Mouse (Mus musculus) left cerebral cortex, adult 2 months (tissue): ENCODE measurements around the gene Sox5. TPM values are rescaled to one million over a fixed set of nuclear protein-coding genes. Genes with fewer than 3 reads are reported as not detected.

ENCODE experiments used
- DNase-seq, 2 experiments: peaks; one replicate each; pipeline ENCODE4 v3.0.0; 2021 to 2022; ENCODE audit warnings: low spot score in 2 of 2, mixed read lengths in 1 of 2; ENCODE audit errors: extremely low spot score in 1 of 2
- H3K27ac ChIP-seq: fragments of 200-600 bp; 2 replicates; pipeline ENCODE4 v1.8.1; 2022
- H3K4me3 ChIP-seq: fragments of 200-600 bp; 2 replicates; pipeline ENCODE4 v1.8.1; 2022
- CTCF ChIP-seq: fragments of 200-600 bp; IDR thresholded peaks from 2 replicates; pipeline ENCODE4 v1.8.1; 2022; ENCODE audit warnings: antibody characterized with exemption, mild to moderate bottlenecking, moderate library complexity
- intact Hi-C: fragments of 180-260 bp; cut with DNase I; formaldehyde crosslinking; loops from one replicate; pipeline ENCODE4 v1.15.1; 2025
- total RNA-seq, 2 experiments: library from RNA; stranded (reverse); gene quantifications; 2 replicates each; pipeline ENCODE4 v1.2.3; 2021

Gene Sox5
- total RNA-seq, 2 experiments from 2014 or later: 61.5 to 63.3 TPM

DNA sequence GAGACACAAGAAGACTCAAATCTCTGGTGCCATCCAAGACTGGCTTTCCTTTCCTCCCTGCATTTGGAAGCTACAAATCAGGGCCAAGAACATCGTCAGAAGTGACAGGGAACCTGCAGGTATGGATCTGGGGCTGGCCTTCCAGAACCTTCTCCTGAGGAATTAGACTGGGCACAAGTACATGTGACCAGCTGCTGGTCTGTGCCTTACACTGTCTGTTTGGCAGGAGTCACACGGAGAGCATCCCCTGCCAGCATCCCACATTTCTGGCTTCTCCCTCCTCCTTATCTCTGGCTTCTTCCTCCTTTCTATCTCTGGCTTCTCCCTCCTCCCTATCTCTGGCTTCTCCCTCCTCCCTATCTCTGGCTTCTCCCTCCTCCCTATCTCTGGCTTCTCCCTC, 263.0 kb downstream of the Sox5 start:
- no peak for DNase-seq
- Histone ChIP-seq H3K27ac (no peak overlapping the region), H3K4me3 (no peak overlapping the region)
- no peak for TF ChIP-seq CTCF
- intact Hi-C loops: no loop called here

DNA sequence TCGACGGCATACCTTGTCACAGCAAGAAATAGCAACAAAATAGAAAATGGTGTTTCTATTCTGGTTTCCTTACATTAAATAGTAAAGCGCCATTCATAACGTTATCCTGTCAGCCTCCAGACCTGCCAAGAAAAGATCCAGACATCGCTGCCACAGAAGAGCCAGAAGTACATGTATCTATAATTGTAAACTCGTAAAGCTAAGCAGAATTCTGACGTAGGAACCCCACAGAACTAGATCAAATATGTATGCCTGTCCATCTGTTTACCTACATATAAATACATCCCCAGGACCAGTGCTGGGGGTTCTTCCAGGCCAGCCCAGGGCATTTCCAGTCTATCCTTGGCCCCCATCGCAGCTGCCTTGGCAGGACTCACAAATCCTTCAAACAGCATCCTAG, 265.9 kb downstream of the Sox5 start:
- TF ChIP-seq CTCF: no peak
- H3K27ac ChIP-seq: no peak overlapping the region
- no peak overlapping the region for H3K4me3 ChIP-seq
- intact Hi-C loops: no loop called here
- no peak for DNase-seq

DNA sequence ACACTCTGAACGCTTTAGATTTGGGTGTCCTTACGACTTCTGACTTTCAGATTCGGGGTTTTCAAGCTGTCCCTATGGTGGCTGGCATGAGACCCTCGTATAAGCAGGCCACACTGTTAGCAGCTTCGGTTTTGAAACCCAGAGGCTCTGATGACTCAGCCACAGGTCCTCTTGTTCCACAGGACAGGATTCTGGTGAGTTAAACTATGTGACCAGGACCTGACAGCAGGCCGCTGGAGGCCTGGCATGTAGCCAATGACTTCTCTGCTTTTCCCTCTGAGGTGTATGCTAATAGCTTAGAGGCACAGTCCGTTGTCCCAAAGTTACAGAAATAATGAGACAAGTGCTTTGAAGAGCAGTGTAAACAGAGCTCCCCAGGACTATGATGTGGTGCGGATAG, 268.0 kb downstream of the Sox5 start:
- DNase-seq: no peak

DNA sequence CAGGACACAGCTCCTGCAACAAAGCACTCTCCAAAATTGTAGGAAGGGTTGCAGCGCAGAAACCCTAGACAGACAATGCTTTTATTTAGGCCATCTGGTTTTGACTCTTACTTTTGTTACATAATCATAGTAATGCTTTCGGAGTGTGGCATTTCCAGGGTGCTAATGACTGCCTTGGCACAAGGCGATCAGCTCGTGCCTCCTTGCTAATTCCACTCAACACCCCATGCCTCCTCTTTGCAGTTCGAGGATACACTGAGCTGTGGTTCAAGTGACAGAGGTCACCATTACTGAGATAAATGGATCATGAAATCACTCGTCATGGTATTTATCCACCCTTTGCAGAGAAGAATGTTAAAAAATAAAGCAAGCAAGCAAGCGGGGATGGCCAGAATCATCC, 269.9 kb downstream of the Sox5 start:
- DNase-seq: no peak
- intact Hi-C loops: loop anchor here (5.0 kb wide), 1 partner anchor 305 kb away; no protein-coding TSS in a partner anchor
- no peak for TF ChIP-seq CTCF

More for the DNA sequence above, 268.0 kb downstream of the Sox5 start:
- Histone ChIP-seq H3K4me3 (no peak overlapping the region), H3K27ac (no peak overlapping the region)
- TF ChIP-seq CTCF: no peak
- intact Hi-C loops: loop anchor here (5.0 kb wide), 1 partner anchor 304 kb away; no protein-coding TSS in a partner anchor

GRCm38 (mm10) chr6:144510147-144510546, 271.6 kb downstream of the Sox5 start:
- Histone ChIP-seq H3K27ac (no peak overlapping the region), H3K4me3 (no peak overlapping the region)
- intact Hi-C loops: loop anchor here (5.0 kb wide), 1 partner anchor 307 kb away; no protein-coding TSS in a partner anchor
- TF ChIP-seq CTCF: no peak
- DNase-seq: no peak

More for the DNA sequence above, 269.9 kb downstream of the Sox5 start:
- no peak overlapping the region for H3K4me3 ChIP-seq
- H3K27ac ChIP-seq: no peak overlapping the region

DNA sequence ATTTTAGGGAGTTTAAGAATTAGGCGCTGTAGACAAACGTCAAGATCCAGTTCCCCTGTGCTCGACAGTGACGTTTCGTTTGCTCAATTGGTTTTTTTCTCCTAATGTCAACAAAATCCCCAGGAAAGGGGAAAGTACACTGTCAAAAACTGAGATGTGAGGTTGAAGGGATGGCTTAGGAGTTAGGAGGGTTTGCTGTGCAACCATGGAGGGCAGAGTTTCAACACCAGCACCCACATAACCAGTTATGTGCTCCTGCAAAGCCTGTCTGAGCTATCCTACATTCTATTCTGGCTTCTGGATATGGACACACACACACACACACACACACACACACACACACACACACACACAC, 277.6 kb downstream of the Sox5 start:
- intact Hi-C loops: no loop called here
- H3K4me3 ChIP-seq: no peak overlapping the region
- no peak overlapping the region for H3K27ac ChIP-seq
- no peak for TF ChIP-seq CTCF
- no peak for DNase-seq

DNA sequence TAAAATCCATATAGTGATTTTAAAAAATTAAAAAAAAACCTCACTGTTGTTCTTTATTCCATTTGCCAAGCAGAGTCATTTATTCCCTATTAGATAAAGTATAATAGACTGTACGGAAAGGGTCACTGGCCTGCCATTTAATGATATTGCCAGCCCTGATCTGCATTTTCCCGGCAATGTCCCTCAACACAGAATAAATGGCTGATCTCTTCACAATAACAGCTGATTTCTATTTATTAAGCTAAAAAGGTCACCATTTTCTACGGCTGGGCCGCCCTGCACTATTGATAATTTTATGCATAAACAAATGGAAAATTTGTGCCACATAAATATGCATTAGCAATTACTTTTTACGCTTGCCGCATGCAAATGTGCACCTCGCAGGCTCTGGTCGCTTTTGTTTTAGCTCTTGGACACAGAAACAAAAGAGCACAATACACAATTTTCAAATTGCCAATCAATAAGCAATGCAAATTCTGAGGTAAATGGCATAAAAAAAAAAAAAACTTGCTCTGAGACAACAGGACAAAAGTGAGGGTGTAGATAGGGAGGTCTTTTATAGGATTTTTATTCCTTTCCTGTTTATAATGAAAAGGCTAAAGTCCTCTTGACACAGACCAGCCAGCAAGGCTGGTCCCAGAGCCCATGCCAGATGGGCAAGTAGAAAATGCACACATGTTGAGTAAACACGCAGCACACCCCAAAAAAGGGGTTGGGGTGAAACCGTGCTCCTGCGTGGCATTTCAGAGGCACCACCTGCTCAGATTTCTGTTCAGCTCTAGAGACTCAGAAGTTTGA, 278.2 kb downstream of the Sox5 start:
- no peak overlapping the region for H3K27ac ChIP-seq
- H3K4me3 ChIP-seq: no peak overlapping the region
- intact Hi-C loops: no loop called here
- TF ChIP-seq CTCF: no peak
- DNase-seq: no peak

DNA sequence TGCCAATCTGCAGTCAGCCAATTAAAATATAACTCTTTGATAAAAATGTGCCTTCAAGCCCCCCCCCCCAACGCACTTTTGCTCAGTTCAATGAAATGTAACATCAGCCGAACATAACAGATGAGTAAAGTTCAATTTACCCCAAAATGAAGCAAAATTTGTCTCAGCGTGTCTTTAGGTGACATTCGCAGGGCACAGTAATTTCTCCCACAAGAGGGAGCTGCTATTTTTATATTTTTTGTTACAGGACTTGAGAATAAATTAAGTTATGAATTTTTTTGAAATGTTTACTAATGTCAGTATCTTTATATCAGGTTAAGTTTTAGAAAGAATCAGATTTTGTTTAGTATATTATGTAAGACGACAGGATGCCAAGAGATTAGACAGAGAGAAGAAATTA, 280.3 kb downstream of the Sox5 start:
- intact Hi-C loops: no loop called here
- H3K4me3 ChIP-seq: no peak overlapping the region
- peak; percentile 43 for TF ChIP-seq CTCF
- no peak overlapping the region for H3K27ac ChIP-seq
- DNase-seq: no peak

GRCm38 (mm10) chr6:144498177-144498576, 283.6 kb downstream of the Sox5 start:
- Histone ChIP-seq H3K27ac (no peak overlapping the region), H3K4me3 (no peak overlapping the region)
- intact Hi-C loops: no loop called here
- DNase-seq: no peak
- peak; percentile 37 for TF ChIP-seq CTCF

- Histone ChIP-seq H3K4me3 (no peak overlapping the region), H3K27ac (no peak overlapping the region)
- no peak for DNase-seq
- intact Hi-C loops: no loop called here
- TF ChIP-seq CTCF: no peak
These were observed 289.9 kb downstream of the Sox5 start for GRCm38 (mm10) chr6:144491761-144492415.

DNA sequence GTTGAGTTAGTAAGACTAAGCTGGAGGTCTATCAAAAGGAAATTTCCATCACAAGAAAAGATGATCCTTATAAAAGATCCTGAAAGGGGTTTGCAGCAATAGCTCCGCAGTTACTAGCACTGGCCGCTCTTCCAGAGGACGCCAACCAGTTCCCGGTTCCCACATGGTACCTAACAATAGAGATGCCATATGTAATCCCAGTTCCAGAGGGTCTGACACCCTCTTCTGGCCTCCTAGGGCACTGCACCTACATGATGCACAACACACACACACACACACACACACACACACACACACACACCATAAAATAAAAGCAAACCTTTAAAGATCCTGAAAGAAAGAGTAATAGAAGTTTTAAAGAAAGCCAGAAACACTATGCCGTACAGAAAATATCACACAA, 290.9 kb downstream of the Sox5 start:
- intact Hi-C loops: no loop called here
- no peak for DNase-seq
- H3K4me3 ChIP-seq: no peak overlapping the region
- H3K27ac ChIP-seq: no peak overlapping the region
- no peak for TF ChIP-seq CTCF

GRCm38 (mm10) chr6:144485578-144485977, 296.2 kb downstream of the Sox5 start:
- intact Hi-C loops: no loop called here
- H3K4me3 ChIP-seq: no peak overlapping the region
- H3K27ac ChIP-seq: no peak overlapping the region
- DNase-seq: no peak
- no peak for TF ChIP-seq CTCF
